Mouse (Mus musculus) heart, postnatal 14 days (tissue): ENCODE data around the gene Tex52. TPM values are rescaled to one million over a fixed set of nuclear protein-coding genes. Genes with fewer than 3 reads are reported as not detected.

Experiments used
- DNase-seq, 2 experiments: peaks; one replicate each; pipeline ENCODE4 v3.0.0; 2021 to 2022
- intact Hi-C: fragments of 180-260 bp; cut with DNase I; formaldehyde crosslinking; loops from one replicate; pipeline ENCODE4 v1.15.1; 2025
- long read RNA-seq, 2 experiments: library from polyadenylated mRNA; stranded (forward); transcript quantifications; one replicate each; pipeline ENCODE4 v2.0.0; 2021
- total RNA-seq, 2 experiments: library from RNA; stranded (reverse); gene quantifications; 2 replicates each; pipeline ENCODE4 v1.2.3; 2021

Tex52 gene
- total RNA-seq: not detected
- long read RNA-seq, experiment 1: 0 reads
- long read RNA-seq, experiment 2: 0 reads

GRCm38 (mm10) chr6:128375192-128375591 is at the start of gene Tex52, which contains the start of gene Gm44596:
Gene Tex52, plus strand, starts transcription at chr6:128375456.
Gene Gm44596, plus strand, starts transcription at chr6:128375503.
- intact Hi-C loops: no loop called here
- peak; percentile 26 to 44 for DNase-seq

GRCm38 (mm10) chr6:128334397-128335124 is 40.7 kb upstream of the Tex52 start:
- peak; percentile 59 to 82 for DNase-seq
- intact Hi-C loops: no loop called here

GRCm38 (mm10) chr6:128337467-128337866 is 37.8 kb upstream of the Tex52 start:
- intact Hi-C loops: no loop called here
- no peak for DNase-seq

- intact Hi-C loops: no loop called here
- no peak for DNase-seq
Measured at GRCm38 (mm10) chr6:128338876-128339275, 36.4 kb upstream of the Tex52 start.

- intact Hi-C loops: no loop called here
- no peak for DNase-seq
Measured at GRCm38 (mm10) chr6:128341956-128342723, 33.1 kb upstream of the Tex52 start.

- DNase-seq: no peak
- intact Hi-C loops: no loop called here
Measured at GRCm38 (mm10) chr6:128345623-128346022, 29.6 kb upstream of the Tex52 start.

- DNase-seq: peak in 1 of 2 experiments; percentile 18
Measured at GRCm38 (mm10) chr6:128346782-128347181, 28.5 kb upstream of the Tex52 start.

GRCm38 (mm10) chr6:128349711-128350110 is 25.5 kb upstream of the Tex52 start:
- no peak for DNase-seq
- intact Hi-C loops: no loop called here

More at GRCm38 (mm10) chr6:128346782-128347181, 28.5 kb upstream of the Tex52 start:
- intact Hi-C loops: no loop called here

GRCm38 (mm10) chr6:128354140-128354539 is 21.1 kb upstream of the Tex52 start:
- intact Hi-C loops: no loop called here
- no peak for DNase-seq

- intact Hi-C loops: loop anchor here (5.0 kb wide), 1 partner anchor 123 kb away; no protein-coding TSS in a partner anchor
- peak in 1 of 2 experiments; percentile 46 for DNase-seq
Measured at GRCm38 (mm10) chr6:128355201-128355681, 20.0 kb upstream of the Tex52 start.

GRCm38 (mm10) chr6:128355726-128356416 is 19.4 kb upstream of the Tex52 start, which contains the start of gene Tulp3:
Gene Tulp3, minus strand, starts transcription at chr6:128355851.
- intact Hi-C loops: loop anchor here (5.0 kb wide), 1 partner anchor 124 kb away; no protein-coding TSS in a partner anchor
- DNase-seq: peak; percentile 96 to 98

GRCm38 (mm10) chr6:128358999-128359398 is 16.3 kb upstream of the Tex52 start:
- intact Hi-C loops: loop anchor here (2.0 to 5.0 kb wide), 2 partner anchors 40 to 127 kb away; no protein-coding TSS in a partner anchor

GRCm38 (mm10) chr6:128361901-128362300 is 13.4 kb upstream of the Tex52 start:
- intact Hi-C loops: no loop called here
- no peak for DNase-seq

More at GRCm38 (mm10) chr6:128358999-128359398, 16.3 kb upstream of the Tex52 start:
- DNase-seq: peak; percentile 61 to 69

- peak; percentile 87 to 88 for DNase-seq
- intact Hi-C loops: no loop called here
Measured at GRCm38 (mm10) chr6:128362381-128363006, 12.8 kb upstream of the Tex52 start, which contains the start of the genes Rhno1 and Foxm1. Gene Rhno1, minus strand, starts transcription at chr6:128362911. Gene Foxm1, plus strand, starts transcription at chr6:128362967.

GRCm38 (mm10) chr6:128363007-128363825 is 12.0 kb upstream of the Tex52 start:
- intact Hi-C loops: no loop called here
- no peak for DNase-seq

- intact Hi-C loops: no loop called here
- DNase-seq: no peak
Measured at GRCm38 (mm10) chr6:128364721-128365120, 10.5 kb upstream of the Tex52 start.

GRCm38 (mm10) chr6:128366466-128366865 is 8.8 kb upstream of the Tex52 start:
- intact Hi-C loops: no loop called here
- no peak for DNase-seq

GRCm38 (mm10) chr6:128370040-128370439 is 5.2 kb upstream of the Tex52 start:
- intact Hi-C loops: loop anchor here (5.0 kb wide), 1 partner anchor 37 kb away; no protein-coding TSS in a partner anchor
- DNase-seq: no peak
